Mouse (Mus musculus): ENCODE measurements around the gene Fermt1.

Fermt1 gene

GRCm38 (mm10) chr2:132861456-132861855 is 84.2 kb downstream of the Fermt1 start:
- DNase-seq (ENCODE audit: low read depth, low spot score), result no peak

GRCm38 (mm10) chr2:132860435-132860834 is 85.3 kb downstream of the Fermt1 start:
- DNase-seq (ENCODE audit: low read depth, low spot score), result peak; percentile 71

- DNase-seq (ENCODE audit: low read depth, low spot score), result peak; percentile 36
Observed at GRCm38 (mm10) chr2:132856333-132856732, 89.4 kb downstream of the Fermt1 start.

Data from 3T3-L1 (cell line).